Mouse (Mus musculus) embryo, embryonic 9.5 days (tissue): ENCODE data around the gene Prm1.
A peak's percentile ranks its signal among the peaks of the same experiment; 100 is the strongest.
"Not testable (repeated sequence)": the region's sequence is repeated elsewhere in the genome, so short reads cannot be mapped to it uniquely, and the experiment has no call there.

Experiments used
- DNase-seq: peaks from one replicate; pipeline ENCODE4 v3.0.0-alpha.2; 2017; ENCODE audit errors: extremely low spot score

The Prm1 gene

DNA sequence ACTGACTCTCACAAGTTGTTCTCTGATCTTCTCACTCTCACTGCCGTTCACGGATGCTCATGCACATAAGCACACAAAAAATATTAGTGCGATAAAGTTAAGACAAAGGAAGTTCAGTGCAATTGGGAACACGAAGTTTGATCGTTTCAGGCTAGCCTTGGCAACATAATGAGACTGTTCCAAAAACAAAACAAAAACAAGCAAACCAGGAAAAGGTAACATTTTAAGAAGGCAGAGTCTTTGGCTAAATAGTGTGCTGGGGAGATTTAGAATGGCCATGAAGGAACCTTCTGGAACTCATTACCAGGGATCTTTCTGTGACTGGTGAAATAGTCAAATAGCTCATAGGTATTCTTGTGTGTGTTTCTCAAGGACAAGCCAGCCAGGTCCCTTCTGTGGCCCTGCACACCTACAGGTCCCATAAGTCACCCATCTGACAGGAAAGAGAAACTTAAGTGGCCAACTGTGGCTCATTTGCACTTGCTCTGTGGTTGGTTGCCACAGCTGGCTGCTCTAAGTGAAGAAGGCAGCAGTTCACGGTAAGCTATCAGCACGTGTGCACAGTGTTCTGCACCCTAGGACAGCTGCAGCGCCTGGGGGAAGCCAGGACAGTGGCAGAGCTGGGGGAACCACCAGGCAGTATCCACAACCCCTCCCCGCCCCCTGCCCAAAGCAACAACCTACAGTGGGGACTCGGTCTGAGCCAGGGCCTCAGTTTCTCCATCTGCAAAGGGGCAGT lies at the start of gene Prm1:
Prm1 (minus strand) TSS at position 51 of the 739 bp plus-strand sequence.
- DNase-seq, result no peak

DNA sequence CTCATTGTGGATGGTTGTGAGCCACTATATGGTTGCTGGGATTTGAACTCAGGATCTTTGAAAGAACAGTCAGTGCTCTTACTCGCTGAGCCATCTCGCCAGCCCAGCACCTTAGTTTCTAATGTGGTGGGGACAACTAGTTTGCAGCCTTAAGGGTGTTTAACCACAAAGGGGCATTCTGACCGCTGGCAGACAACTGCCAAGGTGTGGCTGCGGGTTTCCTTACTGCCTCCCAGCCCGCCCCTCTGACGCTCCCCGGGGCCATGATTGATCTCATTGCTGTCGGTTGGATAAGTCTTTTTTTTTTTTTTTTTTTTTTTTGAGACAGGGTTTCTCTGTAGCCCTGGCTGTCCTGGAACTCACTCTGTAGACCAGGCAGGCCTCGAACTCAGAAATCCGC lies 46.6 kb upstream of the Prm1 start:
- DNase-seq, result not testable (repeated sequence)

- no peak for DNase-seq
Measured at GRCm38 (mm10) chr16:10850905-10851304, 45.3 kb upstream of the Prm1 start.

GRCm38 (mm10) chr16:10849965-10850861 lies 44.6 kb upstream of the Prm1 start:
- DNase-seq, result no peak

DNA sequence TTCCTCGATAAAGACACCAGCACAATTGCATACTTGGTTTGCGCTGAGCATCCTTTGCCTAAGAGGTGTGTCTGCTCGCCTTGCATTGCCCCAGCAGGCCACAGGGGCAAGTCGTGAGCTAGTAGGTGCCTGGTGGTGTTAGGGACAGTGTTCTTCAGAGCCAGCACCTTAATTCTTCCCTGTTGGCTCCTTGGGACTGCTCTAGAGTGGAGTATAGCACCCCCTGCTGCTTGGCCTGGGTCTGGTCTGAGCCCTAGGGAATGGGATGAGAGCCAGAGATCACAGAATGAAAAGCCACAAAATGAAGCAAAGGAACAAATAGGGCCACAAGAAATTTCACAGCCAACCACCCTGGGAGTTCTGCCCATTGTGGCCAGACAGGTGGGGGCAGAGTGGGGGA lies 40.9 kb upstream of the Prm1 start:
- DNase-seq, result peak; percentile 45

DNA sequence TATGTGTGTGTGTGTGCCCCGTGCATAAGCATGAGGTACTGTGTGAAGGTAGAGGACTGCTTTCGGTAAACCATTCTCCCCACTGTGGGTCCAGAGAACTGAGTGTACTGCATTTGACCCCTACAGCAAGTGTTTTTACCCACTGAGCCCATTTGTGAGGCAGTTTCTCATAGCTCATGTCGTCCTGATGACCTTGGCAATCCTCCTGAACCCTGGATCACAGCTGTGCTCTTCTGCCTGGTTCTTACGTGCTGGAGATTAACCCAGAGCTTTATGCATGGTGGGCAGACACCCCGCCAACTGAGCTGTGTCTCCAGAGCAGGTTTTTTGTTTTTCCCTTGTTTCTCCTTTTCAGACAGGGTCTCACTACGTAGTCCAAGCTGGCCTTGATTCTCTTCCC lies 40.3 kb upstream of the Prm1 start:
- no peak for DNase-seq

- DNase-seq, result no peak
Measured at GRCm38 (mm10) chr16:10844319-10844670, 38.7 kb upstream of the Prm1 start.

DNA sequence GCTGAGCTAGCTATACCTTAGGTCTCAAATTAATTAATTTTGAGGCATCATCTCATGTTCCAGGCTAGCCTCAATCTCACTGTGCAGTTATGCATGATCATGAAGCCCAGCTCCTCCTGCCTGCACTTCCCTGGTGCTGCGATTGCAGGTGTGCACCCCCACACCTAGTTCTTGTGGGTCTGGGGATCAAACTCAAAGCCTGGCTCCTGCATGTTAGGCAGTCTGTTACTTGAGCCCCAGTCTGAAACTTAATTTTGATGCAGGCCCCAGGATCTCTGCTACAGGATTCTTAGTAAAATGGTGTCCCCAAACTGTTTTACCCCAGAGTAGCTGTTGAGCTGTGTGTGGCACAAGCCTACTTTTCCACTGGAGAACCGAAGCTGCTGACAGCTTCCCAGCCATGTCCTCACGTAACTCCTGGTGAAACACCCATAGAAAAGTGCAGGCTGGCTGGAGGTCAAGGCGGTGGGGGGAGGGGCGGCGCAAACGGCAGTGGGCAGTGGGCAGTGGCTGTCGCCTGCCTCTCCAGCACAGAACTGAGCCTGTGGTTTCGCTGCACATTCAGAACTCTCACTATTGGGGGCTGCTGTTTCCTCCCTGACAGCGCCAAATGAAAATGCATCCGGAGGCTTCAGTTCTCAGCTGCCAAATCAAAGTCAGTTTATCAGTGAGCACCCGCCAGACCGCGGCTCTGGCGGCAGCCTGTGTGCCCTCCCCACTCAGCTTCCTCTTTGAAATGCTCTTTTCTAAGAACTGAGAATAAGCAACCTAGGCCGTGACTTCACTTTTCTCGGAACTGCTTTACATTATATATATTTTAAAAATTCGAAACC lies 38.1 kb upstream of the Prm1 start:
- DNase-seq, result peak; percentile 58

DNA sequence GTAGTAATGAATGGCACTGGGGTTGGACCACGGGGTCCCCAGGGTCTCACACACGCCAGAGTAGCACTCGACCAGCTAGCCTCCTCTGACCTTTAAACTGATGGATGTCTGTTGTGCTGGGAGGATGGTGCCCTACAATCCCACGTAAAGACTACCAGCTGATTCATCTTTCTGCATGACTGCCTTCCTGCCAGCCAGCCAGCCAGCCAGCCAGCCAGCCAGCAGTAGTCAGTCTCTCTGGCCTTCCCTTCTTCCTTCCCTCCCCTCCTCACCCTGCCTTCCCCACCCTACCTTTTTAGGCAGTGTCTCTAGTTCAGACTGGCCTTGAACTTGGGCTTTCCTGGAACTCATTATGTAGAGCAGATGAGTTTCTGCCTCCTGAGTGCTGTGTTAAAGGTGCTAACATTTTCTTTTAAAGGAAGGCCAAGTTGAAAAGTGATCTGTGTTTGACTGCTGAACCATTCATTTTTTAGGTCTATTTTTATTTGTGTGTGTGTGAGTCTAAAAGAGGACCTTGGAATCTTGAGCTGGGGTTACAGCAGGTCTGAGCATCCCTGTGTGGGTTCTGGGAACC lies 36.7 kb upstream of the Prm1 start:
- no peak for DNase-seq

DNA sequence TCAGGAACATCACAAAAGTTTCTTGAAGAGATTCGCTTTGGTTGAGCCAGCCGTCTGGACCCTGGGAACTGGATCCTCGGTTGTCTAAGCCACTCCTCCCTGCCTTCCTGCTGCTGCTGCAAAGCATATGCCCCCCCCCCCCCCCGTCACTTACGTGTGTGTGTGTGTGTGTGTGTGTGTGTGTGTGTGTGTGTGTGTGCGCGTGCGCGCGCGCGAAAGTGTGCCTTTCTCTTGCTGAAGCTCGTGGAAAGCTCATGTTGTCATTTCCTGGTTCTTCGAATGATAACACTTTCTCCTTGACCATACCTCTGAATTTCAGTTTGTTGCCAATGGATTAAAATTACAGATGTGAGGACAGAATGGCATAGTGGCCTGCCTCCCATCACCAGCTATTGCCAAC lies 34.4 kb upstream of the Prm1 start:
- DNase-seq, result no peak

GRCm38 (mm10) chr16:10838487-10839245 lies 33.0 kb upstream of the Prm1 start:
- DNase-seq, result no peak

DNA sequence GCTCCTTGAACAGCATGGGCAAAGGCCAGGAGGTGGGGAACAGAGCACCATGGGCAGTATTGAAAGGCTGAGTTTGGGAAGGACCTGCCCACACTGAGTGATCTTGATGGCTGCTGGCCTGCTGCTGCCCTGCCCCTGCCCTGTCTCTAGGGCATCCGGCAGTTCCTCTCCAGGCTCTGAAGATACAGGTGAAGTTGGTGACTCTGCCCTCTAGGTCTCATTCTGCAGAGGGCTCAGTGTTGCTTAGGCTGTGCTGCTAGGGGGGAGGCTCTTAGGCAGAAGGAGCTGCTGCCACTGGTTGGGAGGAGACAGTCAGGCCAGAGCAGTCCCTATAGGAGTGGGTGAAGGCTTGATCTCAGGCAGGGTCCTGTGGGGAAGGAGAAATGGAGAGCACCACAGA lies 32.3 kb upstream of the Prm1 start:
- no peak for DNase-seq

DNA sequence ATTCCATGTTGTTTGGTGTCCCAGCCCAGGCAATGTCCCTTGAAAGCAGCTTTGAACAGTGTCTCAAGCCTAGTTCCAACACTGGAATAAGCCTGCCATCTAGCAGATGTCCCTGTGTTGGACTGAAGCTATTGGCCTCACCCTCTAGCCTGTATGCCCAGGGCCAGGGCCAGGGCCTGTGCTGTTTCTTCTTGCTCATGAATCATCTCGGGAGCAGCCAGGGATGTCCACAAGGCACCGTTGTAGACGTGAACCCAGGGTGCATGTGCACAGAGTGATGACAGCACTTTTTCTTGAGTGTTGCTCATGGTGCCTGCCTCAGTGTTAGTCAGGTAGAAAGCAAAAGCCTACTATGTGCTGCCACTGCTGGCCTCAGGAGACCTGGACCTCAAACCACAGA lies 31.6 kb upstream of the Prm1 start:
- DNase-seq, result no peak

- DNase-seq, result no peak
Measured at GRCm38 (mm10) chr16:10836388-10836787, 30.7 kb upstream of the Prm1 start.

DNA sequence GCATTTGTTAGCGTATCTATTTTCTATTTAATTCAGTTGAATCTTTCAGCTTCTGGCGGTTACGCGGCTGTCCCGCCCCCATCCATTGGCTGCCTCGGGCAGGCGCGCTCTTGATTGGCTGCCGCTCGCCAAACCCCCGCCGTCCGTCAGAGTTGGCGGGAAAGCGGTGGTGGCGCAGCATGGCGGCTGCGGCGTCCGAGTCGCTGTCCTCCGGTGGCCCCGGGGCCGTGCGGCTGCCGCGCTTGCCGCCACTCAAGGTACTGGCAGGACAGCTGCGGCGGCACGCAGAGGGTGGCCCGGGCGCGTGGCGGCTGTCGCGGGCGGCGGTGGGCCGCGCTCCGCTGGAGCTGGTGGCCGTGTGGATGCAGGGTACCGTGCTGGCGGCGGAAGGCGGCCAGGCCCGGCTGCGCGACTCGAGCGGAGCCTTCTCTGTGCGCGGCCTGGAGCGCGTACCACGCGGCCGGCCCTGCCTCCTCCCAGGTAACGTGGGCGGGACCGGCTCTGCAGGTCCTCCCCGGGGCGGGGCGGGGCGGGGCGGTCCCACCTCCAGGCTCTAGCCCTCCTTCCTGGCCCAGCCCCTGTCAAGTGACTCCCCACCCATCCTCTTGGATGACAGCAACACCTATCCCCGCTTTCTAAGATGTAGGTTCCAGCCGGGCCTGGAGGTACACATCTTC lies 29.4 kb upstream of the Prm1 start, which contains the start of gene Rmi2:
Rmi2 (plus strand) TSS at position 149 of the 677 bp plus-strand sequence.
- peak; percentile 90 for DNase-seq

GRCm38 (mm10) chr16:10834542-10834910 lies 28.9 kb upstream of the Prm1 start:
- no peak for DNase-seq

GRCm38 (mm10) chr16:10828461-10828805 lies 22.8 kb upstream of the Prm1 start:
- DNase-seq, result no peak

GRCm38 (mm10) chr16:10827766-10828460 lies 22.3 kb upstream of the Prm1 start:
- no peak for DNase-seq

GRCm38 (mm10) chr16:10827269-10827668 lies 21.6 kb upstream of the Prm1 start:
- DNase-seq, result no peak

DNA sequence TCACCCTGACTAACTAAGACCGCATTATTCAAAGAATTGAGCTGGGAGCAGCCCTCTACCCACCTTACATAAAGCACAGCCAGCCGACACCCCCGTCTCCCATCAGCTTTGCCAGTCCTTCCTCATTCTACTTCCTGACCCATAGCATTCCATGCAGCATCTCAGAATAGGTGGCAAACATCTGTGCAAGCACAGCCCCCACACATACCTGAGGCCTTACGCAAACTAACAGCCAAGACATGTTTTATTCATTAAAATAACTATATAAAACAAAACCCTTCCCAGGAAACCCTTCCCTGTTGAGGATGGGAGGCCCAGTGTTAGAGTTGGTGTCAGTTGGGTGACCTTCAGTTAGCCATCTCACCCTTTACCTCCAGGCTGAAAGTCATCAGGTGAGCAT lies 20.2 kb upstream of the Prm1 start:
- DNase-seq, result no peak
